Mouse (Mus musculus) brain, embryonic 14.5 days (tissue): Measurements from ENCODE around the gene Slc26a8. TPM values are rescaled to one million over a fixed set of nuclear protein-coding genes. Genes with fewer than 3 reads are reported as not detected.
A peak's percentile ranks its signal among the peaks of the same experiment; 100 is the strongest.

Experiments
- DNase-seq: peaks from one replicate; pipeline ENCODE4 v3.0.0-alpha.2; 2011; ENCODE audit warnings: low read depth
- CTCF ChIP-seq: fragments of 200-500 bp; IDR thresholded peaks from 2 replicates; pipeline ENCODE4 v1.5.1; 2012; ENCODE audit warnings: inconsistent platforms, mild to moderate bottlenecking, moderate library complexity, borderline replicate concordance; ENCODE audit not compliant: insufficient read depth, insufficient read length; ENCODE audit errors: extremely low read depth
- POLR2A ChIP-seq: fragments of 200-500 bp; IDR thresholded peaks from 2 replicates; pipeline ENCODE4 v1.6.1; 2012; ENCODE audit warnings: mild to moderate bottlenecking, inconsistent platforms, borderline replicate concordance; ENCODE audit not compliant: poor library complexity, insufficient read depth, insufficient read length, severe bottlenecking; ENCODE audit errors: extremely low read depth
- polyA plus RNA-seq: library from polyadenylated mRNA; depleted of rRNA; stranded (reverse); fragments of >200 nt; gene quantifications from 2 replicates; pipeline ENCODE4 v1.2.3, GENCODE M21; 2012

The Slc26a8 gene
- polyA plus RNA-seq, 1 experiment = 3.2 TPM

DNA sequence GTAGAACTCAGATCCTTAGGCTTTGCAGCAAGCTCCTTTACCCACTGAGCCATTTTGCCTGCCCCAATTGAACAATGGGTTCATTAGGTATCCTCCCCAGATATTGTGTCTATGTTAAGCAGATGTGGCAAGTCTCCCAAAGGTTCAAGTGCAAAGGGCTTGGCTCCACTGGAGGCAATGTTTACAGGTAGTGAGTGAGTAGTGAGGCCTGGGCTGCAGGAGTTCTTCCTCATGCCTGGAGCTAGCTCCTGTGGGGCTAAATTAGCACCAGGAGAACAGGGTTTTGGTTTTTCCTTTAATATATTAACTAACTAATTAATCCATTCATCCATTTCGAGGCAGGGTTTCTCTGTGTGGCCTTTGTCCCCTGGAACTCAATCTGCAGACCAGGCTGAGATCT is 6.4 kb downstream of the Slc26a8 start:
- no peak for DNase-seq
- TF ChIP-seq CTCF (no peak), POLR2A (no peak)

- DNase-seq = no peak
These were observed 7.5 kb downstream of the Slc26a8 start for GRCm38 (mm10) chr17:28682311-28683084.

DNA sequence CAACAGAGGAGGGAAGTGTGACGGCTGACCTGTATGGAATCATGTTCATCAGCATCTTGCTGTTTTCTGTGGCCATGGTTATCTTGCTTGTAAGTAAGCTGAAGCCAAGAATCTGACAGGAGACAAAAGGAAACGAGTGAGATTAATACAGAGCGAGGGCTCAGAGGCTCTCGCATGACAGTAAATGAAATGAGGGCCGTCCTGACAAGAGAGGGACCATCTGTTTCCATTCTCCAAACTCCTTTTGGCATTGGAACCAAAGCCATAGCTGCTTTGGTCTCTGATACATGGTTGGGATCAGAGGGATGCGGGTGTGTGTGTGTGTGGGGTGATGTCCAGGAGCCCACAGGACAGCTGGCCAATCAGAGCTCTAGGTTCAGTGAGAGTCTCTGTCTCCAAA is 30.5 kb downstream of the Slc26a8 start:
- no peak for TF ChIP-seq CTCF
- no peak for TF ChIP-seq POLR2A
- peak; percentile 65 for DNase-seq

More at GRCm38 (mm10) chr17:28682311-28683084, 7.5 kb downstream of the Slc26a8 start:
- no peak for TF ChIP-seq CTCF
- TF ChIP-seq POLR2A = no peak

- TF ChIP-seq POLR2A = no peak
- no peak for TF ChIP-seq CTCF
- peak; percentile 95 for DNase-seq
These were observed 32.1 kb downstream of the Slc26a8 start for GRCm38 (mm10) chr17:28657936-28658335.

DNA sequence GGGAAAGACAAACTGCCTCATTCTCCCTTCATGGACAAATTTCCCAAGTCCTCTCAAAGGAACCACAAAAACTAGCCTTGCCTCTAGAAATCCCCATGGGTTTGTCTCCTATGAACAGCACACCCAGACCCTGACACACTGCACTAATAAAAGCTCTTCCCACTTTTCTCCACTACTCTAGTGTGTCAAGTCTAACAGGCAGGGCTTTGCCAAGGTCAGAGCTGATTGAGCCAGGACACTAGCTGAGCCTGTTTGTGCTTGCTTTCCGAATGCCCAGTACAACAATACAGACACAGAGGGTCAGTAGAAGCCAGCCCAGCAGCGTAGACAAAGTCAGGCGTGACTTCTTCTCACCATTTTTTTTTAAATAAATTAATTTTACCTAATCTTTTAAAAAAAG is 39.8 kb downstream of the Slc26a8 start:
- no peak for TF ChIP-seq POLR2A
- no peak for TF ChIP-seq CTCF
- no peak for DNase-seq

GRCm38 (mm10) chr17:28648607-28649370 is 41.2 kb downstream of the Slc26a8 start:
- peak; percentile 37 for DNase-seq
- TF ChIP-seq CTCF (peak; percentile 65), POLR2A (no peak)

- no peak for DNase-seq
- no peak for TF ChIP-seq POLR2A
- TF ChIP-seq CTCF = no peak
These were observed 43.8 kb downstream of the Slc26a8 start for GRCm38 (mm10) chr17:28646221-28646620.

DNA sequence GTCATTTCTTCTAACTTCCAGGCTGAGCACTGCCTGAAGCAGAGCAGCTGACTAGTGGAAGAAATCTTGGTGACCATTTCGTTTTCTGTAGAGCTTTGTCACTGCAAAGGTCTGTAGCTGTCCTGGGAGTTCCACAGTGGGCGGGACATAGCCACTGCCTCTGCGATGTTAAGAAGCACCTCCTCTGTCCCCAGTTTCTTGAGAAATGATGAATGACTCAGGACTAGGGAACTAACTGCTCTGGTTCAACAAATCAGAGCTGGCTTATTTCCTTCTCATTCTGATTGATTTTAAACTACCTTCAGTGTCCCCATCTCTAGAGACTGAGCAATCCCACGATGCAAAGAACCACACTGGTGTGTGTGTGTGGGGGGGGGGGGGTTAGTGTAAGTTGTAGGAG is 45.9 kb downstream of the Slc26a8 start:
- TF ChIP-seq POLR2A (no peak), CTCF (no peak)
- DNase-seq = no peak

DNA sequence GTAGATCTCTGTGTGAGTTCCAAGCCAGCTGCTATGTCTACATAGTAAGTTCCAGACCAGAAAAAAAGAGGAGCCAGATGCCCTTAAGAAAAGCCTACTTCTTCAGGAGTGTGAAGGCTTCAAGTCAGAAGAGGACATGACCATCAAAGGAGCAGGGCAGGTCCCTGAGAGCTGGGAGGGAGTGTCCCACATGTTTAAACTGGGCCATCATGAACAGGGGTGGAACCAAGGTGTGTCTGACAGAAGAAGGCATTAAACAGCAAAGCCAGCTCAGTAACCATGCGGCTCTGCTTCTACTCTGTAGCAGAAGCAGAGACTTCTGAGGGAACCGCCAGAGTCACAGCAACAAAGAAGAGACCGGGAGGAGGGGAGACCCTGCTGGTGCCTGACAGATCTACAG is 46.3 kb downstream of the Slc26a8 start:
- DNase-seq = no peak
- TF ChIP-seq CTCF (no peak), POLR2A (no peak)

DNA sequence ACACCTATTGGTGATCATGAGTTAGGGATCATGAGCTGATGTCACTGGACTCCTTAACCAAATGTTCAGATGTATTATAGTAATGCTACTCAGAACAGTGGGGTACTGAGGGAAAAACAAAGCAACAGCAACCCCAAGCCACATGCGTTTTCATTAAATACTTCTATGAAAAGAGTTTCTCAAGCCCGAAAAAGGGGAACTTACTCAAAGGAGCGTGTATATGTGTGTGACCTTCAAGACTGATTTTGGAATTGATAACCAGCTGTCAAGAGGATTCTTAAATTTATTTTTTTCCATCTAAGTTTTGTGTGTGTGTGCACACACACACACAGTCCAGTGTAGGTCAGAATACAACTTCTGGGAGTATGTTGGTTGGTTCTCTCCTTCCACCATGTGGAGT is 49.9 kb downstream of the Slc26a8 start:
- TF ChIP-seq POLR2A (no peak), CTCF (no peak)
- DNase-seq = no peak

DNA sequence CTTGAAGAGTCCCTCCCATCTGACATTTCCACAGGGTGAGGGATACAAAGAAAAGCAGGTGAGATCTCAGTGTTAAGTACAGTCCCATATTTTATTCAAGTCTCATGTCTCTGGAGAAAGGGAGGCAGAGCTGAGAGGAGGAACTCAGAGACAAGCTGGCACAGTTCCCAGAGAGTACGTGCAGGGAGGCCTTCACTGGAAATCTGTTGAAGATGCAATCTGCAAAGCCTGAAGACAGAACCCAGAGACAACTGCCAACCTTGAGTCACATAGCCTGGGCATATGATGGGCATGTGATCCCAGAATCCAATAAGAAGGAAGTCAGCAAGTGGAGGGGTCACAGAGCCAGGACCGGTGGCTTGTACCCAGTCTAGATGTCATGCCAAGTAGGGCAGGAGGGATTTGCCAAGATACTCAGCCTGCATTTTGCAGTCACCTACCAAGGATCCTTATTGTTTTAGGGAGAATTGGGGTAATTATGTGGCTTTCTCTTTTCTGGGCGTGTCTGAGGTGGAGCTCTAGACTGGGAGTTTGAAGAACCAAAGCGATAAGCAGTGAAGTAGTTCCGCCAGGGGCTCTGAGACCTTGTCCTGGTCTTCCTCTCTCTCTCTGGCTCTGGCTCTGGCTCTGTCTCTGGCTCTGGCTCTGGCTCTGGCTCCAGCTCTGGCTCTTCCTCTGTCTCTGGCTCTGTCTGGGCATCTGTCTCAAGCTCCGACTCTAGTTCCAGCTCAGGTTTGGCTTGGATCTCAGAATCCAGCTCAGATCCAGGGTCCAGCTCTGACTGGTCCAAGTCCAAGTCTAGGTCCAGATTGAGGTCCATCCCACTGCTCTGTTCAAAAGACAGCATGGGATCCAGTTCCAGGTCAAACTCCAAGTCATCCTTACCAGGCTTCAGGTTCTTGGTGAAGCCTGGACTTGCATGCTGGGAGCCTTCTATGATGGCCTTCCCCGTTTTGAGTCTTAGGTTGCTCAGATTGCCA is 52.0 kb downstream of the Slc26a8 start:
- TF ChIP-seq POLR2A (no peak), CTCF (no peak)
- peak; percentile 65 for DNase-seq

DNA sequence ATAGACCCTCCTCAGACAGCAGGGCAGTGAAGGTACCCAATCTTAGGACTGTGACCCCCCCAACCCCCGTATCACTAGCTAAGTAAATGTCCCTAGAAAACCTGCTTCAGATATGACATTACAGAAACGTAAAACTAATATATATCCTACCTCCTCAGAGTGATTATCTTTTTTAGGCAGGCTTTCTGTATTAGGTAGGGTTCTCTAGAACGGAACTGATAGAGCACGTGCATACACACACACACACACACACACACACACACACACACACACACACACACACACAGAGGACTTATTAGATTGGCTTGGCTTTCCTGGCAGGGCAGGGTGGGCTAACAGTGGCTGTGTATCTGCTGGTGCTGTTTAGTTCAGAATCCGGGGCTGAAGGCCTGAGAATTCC is 54.2 kb downstream of the Slc26a8 start:
- TF ChIP-seq POLR2A (no peak), CTCF (no peak)
- DNase-seq = no peak
